Mouse (Mus musculus) liver, postnatal 0 days (tissue): Measurements from ENCODE around the gene Xpc.

Experiments
- CTCF ChIP-seq: sonication (generic); IDR thresholded peaks from 2 replicates; pipeline ENCODE4 v1.5.1; 2016; ENCODE audit warnings: antibody characterized with exemption, low read depth
- EP300 ChIP-seq: IDR thresholded peaks from 2 replicates; pipeline ENCODE4 v1.6.1; 2016; ENCODE audit warnings: antibody characterized with exemption, low read depth, mild to moderate bottlenecking

- TF ChIP-seq CTCF: no peak
- no peak for TF ChIP-seq EP300
Measured at GRCm38 (mm10) chr6:91494526-91494925, 21.2 kb downstream of the Xpc start.
